Mouse (Mus musculus): ENCODE measurements around the gene Rarres2.

- TF ChIP-seq CTCF (conservative IDR thresholded peaks at IDR 0.05; ENCODE audit: insufficient read depth, insufficient read length, low read depth, low read length) (no peak), POLR2A (IDR thresholded peaks at IDR 0.05; ENCODE audit: low read depth, low read length) (no peak)
These were observed 29.6 kb upstream of the Rarres2 start for GRCm38 (mm10) chr6:48602080-48602741.
